Mouse (Mus musculus) lung, postnatal 4 days (tissue): ENCODE results near the gene Ccnyl1.

ENCODE experiments used
- DNase-seq, 2 experiments: peaks; one replicate each; pipeline ENCODE4 v3.0.0; 2021

The Ccnyl1 gene

GRCm38 (mm10) chr1:64705230-64705629, 15.0 kb downstream of the Ccnyl1 start:
- peak in 1 of 2 experiments; percentile 69 for DNase-seq

DNA sequence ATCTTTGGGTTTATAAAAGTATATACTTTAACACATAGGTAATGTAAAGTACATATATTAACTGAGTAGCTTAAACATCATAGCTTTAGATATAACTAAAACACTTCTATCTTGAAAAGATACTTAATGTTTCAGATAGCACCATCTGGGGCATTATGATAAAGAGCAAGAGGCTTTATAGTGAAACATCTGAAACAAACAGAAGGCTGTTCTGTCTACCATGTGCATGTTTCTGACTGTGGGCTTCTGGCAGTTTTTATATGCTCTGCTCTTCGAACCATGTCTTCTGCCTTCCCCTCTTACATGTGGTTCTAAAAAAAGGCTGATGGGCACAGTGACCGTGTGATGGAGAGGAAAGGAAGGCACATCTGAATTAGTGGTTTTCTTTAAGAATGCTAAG, 16.4 kb downstream of the Ccnyl1 start:
- DNase-seq = no peak

DNA sequence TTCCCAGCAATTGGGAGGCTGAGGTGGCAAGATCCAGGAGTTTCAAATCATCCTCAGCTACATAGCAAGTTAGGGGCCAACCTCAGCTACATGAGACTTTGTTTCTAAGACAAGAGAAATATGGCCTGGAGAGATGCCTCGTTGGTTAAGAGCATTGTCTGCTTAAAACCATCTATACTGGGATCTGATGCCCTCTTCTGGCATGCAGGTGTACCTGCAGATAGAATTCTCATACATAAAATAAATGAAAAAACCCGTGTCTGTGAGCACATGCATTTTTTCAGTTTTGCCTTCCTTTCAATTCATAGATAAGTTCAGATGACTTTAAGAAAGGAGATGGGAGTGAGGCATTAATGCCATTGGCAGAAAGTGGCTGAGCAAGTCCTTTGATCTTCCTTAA, 19.6 kb downstream of the Ccnyl1 start:
- peak in 1 of 2 experiments; percentile 16 for DNase-seq

- DNase-seq = no peak
Measured at GRCm38 (mm10) chr1:64712006-64712760, 21.9 kb downstream of the Ccnyl1 start.

DNA sequence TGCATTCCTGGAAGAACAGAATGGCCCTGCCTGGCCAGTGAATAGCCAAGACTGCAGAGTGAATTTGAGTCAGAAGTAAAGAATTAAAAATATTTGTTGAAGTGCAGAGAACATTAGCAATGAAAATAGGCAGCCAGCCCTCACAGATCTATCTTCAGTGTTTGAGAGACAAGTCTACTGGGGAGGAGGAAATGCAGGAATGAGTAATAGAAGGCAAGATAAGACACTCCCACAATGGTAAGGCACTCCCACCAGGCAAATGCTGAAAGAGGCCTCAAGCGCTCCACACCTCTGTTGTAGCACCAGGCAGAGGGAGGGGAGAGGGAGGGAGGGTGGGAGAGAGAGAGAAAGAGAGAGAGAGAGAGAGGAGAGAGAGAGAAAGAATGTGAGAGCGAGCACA, 25.2 kb downstream of the Ccnyl1 start:
- no peak for DNase-seq

GRCm38 (mm10) chr1:64716589-64717304, 26.5 kb downstream of the Ccnyl1 start:
- peak in 1 of 2 experiments; percentile 24 for DNase-seq

- peak; percentile 44 to 61 for DNase-seq
Measured at GRCm38 (mm10) chr1:64717504-64717903, 27.2 kb downstream of the Ccnyl1 start.

DNA sequence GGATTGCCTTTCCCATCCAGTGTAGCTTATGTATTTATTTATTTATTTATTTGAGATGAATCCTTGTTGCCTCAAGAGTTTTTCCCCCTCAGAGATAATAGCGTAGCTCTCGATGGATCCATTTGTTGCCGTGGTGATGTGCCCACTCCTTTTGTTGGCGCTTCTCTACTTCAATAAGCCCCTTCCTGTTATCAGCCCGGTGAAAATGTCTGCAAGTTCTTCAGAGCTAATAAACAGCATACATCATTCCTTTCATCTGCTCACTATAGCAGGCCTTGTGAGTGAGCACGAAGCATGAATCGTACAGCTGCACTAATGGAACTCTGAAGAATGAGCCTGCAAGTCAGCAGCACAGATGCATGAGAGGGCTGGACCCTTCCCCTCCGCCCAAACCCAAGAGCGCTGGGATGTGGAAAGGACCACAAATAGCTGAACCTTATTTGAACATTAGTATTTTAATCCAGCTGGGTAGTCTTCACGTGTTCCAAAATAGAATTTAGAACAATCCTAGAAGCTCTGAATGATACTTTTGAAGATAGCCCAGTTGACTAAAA, 30.9 kb downstream of the Ccnyl1 start:
- no peak for DNase-seq

GRCm38 (mm10) chr1:64730046-64730445, 39.8 kb downstream of the Ccnyl1 start:
- no peak for DNase-seq

DNA sequence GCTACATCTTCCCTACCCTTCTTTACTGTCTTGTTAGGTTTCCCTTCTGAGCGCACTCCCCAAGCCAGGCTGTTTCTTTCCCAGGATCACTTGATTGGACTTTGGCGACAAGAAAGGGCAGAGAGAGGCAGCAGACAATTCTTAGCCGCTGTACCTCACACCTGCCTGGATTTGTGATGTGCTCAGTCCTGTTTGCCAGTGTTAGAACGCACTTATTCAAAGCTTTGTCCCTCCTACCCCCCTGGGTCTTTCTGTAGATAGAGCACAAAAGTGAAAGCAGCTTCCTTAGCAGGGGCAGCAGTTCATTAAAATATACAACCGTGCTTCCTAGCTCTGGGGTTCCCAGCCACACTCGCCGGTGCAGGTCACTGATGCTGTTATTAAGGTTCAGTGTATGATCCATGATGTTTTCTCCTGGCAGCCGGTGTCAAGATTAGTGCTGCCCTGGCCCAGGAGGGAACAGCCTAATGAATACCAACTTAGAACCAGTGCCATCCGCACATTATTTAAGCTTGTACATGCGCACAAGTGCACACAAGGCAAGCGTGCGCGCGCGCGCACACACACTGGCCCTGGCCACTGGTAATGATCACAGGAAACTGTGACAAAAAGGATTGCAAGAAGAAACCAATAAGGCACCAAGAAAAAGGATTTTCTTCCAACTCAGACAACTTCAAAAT, 41.2 kb downstream of the Ccnyl1 start:
- DNase-seq = no peak

- DNase-seq = no peak
Measured at GRCm38 (mm10) chr1:64732161-64732560, 41.9 kb downstream of the Ccnyl1 start.

- no peak for DNase-seq
Measured at GRCm38 (mm10) chr1:64732637-64733200, 42.5 kb downstream of the Ccnyl1 start.

GRCm38 (mm10) chr1:64733453-64734245, 43.4 kb downstream of the Ccnyl1 start:
- DNase-seq = no peak

DNA sequence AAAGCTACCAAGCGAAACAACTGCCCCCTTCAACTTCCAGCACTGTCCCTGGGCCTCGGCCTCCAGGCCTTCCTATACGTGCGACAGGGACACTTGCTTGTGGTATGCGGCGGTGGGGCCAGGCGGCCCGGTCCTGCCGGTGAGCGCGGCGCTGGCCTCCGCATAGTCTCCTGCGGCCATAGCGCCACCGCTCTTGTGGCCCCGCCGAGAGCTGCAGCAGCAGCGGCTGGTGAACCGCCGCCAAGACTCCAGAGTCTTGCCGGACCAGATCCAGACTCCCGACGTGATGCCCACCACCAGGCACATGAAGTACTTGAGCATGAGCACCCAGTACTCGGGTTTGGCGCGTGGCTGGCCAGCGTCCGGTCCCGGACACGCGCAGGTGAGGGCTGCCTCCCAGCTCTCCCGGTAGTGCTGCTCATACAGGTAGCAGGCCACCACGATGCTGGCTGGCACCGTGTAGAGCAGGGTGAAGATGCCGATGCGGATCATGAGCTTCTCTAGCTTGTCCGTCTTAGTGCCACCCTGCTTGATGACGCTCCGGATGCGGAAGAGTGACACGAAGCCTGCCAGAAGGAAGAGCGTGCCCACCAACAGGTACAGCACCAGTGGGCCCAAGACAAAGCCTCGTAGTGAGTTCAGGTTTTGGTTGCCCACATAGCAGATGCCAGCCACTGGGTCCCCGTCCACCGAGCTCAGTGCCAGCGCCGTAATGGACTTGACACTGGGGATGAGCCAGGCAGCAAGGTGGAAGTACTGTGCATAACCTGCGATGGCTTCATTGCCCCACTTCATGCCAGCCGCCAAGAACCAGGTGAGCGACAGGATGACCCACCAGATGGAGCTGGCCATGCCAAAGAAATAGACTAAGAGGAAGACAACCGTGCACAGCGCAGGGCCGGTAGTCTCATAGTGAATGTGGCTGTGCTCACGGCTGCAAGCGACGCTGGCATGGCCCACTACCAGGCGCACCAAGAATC, 44.8 kb downstream of the Ccnyl1 start:
- DNase-seq = peak; percentile 55 to 70

GRCm38 (mm10) chr1:64735781-64736680, 45.8 kb downstream of the Ccnyl1 start:
- peak; percentile 61 to 73 for DNase-seq

- no peak for DNase-seq
Measured at GRCm38 (mm10) chr1:64736681-64737501, 46.6 kb downstream of the Ccnyl1 start.

GRCm38 (mm10) chr1:64737502-64738179, 47.4 kb downstream of the Ccnyl1 start, which contains the start of gene Fzd5:
Gene Fzd5 (minus strand): TSS chr1:64737751.
- DNase-seq = peak; percentile 94 to 98

- DNase-seq = no peak
Measured at GRCm38 (mm10) chr1:64738180-64738555, 47.9 kb downstream of the Ccnyl1 start.
